Mouse (Mus musculus): ENCODE data around the gene Hpse2. TPM values are rescaled to one million over a fixed set of nuclear protein-coding genes. Genes with fewer than 3 reads are reported as not detected.

Gene Hpse2
- total RNA-seq, 2 experiments from 2014 or later, result 0.53 to 0.57 TPM

DNA sequence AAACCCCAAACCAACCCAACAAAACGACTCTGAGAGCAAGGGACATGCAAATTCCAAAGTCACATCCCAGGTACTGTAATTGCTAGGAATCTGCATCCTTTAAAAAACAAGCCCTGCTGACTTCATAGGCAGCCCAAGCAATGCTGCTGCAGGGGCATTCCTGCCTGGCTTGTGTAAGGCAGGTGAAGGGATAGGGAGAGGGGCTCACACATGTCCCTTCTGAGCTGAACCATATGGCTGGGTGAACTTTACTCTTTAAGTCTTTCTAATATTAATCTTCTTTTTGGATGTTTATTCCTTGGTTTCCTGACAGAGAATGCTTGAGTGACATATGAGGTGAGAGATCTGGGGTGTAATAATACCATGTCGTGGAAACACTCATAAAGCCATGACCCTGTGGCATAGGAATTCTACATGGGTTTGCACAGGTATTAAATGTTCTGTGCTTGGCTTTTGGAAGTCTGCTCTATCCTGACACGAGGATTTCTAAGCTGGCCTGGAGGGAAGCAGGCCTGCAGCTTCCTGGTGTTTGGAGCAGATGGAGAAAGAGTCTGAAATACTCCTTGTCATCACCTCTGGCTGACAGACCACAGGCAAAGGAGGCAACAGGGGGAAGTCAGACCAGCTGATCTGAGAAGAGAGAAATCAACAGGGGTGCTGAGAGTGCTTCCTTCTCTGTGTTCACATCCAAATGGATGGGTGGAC is 519.0 kb downstream of the Hpse2 start:
- intact Hi-C loops (cut with DNase I), result no loop called here
- DNase-seq, result peak; percentile 61 to 73

DNA sequence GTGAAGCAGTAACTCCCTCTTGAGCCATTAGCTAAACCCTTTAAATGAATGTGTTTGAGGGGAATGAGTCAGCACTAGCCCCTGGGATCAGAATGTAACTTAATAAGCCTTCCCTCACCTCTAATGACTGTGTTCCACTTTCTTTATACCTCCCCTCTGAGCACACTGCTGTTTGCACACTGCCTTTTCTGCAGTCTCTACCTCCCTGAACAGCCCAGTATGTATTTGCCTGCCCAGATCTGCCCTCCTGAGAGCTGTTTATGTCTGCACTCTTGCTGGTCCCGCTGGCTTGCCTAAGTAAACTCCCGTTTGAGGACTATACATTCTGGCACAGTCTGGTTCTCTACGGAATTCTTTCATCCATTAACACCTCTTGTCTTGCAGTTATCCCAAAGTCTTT is 525.1 kb downstream of the Hpse2 start:
- DNase-seq, result no peak
- intact Hi-C loops (cut with DNase I), result no loop called here

DNA sequence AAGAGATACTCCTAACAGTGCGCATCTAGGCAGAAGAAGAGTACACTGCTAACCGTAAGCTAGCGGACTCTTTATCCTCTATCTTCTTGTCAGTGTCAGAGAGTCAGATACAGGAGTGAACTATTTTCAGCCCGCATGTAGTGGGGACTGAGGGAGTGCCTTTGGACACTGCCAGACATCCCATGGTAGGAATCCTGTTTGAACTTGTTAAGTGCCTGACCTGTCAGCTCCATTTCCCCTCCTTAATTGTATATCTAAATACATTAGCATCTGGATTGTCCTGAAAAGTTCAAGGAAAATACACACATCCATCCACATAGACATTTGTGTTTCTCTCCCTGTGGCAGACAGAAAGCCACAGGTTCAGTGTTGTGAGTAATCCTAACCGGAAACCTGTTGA is 531.1 kb downstream of the Hpse2 start:
- DNase-seq, result no peak
- intact Hi-C loops (cut with DNase I), result no loop called here

DNA sequence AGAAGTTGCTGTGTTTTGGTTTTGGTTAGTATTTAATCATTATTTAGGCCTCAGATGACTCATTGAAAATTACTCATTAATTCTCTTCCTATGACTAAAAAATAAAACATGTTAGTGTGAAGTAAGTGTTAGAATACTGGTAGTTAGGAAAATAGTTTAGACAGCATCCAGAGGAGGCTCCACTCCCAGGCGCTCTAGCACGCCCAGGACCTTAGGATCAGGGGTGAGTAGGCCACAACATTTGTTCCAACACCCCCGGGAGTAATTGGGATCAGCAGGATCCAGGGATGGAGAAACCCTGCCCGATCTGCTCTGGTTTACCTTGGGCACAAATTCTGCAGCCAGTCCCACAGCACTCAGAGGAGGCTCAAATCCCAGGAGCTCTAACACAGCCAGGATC is 532.5 kb downstream of the Hpse2 start:
- no peak for DNase-seq
- intact Hi-C loops (cut with DNase I), result no loop called here

DNA sequence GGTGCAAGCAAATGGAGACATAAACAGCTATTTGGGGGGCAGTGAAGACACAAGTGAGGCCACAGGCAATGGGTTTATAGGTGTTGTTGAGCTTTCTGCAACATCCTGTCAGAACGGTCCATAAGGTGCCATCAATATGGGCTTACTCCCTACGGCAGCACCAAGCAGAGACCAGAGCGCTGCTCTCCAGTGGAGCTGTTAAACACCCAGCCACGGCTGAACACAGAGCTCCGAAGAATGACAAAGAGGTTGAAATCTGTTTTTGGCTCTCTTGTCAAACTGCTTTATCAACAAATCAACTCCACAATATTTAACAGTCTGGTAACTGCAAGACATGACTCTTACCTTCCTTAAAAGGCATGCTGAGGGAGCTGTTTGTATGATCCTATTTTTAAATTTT is 537.7 kb downstream of the Hpse2 start:
- intact Hi-C loops (cut with DNase I), result no loop called here
- DNase-seq, result no peak

DNA sequence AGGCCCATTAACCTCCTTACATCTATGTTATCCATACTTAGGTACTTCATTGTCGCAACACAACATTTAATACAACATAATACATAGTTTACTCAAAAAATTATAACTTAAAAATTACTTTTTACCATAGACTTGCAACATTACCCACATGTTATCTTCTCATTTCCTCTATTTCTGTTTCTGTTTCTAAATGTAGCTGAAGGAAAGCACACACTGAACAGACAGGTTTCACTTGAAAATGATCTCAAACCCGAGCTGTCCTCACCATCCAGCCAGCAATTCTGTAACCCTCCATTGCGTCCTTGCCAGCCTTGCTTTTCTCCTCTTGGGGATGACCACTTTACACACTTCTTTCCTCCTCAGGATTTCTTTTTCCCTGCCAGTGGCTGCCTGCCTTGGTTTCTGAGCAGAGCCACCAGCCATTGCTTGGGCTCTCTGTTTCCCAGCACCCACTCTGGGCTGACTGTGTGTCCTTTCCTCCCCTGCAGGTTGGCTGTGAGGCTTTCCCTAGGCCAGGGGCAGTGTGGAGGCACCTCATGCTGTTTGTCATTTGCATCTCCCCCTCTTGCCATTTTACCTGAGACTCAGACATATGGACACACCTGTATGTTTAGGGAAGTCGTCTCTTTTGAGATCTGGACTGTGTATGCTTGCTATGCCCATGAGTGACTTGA is 548.4 kb downstream of the Hpse2 start:
- no peak for DNase-seq
- intact Hi-C loops (cut with DNase I), result no loop called here

DNA sequence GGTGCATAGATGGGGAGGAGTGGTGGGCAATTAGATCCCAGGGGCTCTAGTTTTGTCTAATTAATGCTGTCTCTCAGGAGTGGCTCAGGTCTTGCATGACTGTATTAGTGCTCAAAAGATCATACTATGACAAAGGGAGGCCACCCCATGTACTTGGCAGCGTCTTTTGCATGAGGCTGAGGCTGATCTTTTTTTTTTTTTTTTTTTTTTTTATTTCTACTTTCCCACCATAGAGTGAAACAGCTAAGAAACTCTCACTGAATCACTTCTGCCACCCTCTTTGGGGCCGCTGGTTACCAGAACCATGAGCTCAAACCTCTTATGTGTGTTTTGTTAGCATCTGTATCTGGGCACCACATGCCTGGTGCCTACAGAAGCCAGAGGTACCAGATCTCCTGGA is 549.0 kb downstream of the Hpse2 start:
- intact Hi-C loops (cut with DNase I), result no loop called here
- DNase-seq, result no peak

DNA sequence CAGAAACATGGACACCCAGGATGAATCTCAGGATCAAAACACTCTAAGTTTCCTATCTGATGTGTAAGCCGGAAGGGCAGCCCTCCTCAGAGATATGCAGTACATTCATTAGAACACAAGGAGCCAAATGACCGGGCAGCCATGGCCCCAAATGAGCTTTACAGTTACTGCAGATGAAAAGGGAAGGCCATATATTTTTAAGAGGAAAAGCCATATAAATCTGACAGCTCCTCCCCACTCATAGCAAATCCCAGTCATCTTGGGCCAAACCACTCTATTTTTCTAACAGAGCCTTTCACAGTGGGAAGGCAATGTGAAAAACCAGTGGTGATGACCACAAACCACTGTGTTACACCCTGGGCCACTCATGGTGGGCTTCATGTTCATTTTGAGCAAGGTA is 549.9 kb downstream of the Hpse2 start:
- intact Hi-C loops (cut with DNase I), result no loop called here
- DNase-seq, result no peak

DNA sequence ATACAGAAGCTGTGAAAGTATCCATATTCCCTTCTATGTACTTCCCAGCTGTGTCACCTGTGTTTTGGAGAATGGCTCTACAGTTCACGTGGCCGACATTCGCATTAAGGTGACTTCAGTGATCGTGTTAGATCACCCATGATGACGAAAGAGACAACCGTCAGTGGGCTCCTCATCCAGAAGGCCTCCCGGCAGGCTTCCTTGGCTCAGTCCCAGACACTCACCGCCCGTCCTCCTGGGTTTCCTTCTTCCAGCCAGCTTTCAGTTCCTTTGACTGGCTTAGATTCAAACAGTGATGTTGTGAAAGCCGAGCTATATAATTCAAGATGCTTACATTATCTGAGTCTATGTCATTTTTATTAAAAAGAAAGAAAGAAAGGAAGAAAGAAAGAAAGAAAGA is 550.6 kb downstream of the Hpse2 start:
- DNase-seq, result no peak
- intact Hi-C loops (cut with DNase I), result no loop called here

DNA sequence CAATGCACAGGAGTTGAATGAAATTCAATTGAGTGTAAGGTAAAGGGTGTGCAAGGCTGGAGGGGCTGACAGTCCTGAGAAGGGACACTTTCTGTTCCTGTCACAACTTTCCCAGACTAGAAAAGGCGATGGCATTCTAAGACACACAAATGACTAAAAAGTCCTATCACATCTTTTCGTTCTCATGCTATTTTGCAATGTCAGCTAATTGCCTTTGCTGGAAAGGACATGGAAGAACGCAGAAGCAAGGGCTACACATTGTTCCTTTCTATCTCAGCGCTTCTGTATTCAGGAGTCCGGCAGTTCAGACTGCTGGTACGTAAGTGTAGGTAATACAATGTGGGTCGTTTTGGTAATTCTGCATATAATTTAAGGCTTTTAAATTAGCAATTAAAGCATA is 555.0 kb downstream of the Hpse2 start:
- intact Hi-C loops (cut with DNase I), result no loop called here
- no peak for DNase-seq

DNA sequence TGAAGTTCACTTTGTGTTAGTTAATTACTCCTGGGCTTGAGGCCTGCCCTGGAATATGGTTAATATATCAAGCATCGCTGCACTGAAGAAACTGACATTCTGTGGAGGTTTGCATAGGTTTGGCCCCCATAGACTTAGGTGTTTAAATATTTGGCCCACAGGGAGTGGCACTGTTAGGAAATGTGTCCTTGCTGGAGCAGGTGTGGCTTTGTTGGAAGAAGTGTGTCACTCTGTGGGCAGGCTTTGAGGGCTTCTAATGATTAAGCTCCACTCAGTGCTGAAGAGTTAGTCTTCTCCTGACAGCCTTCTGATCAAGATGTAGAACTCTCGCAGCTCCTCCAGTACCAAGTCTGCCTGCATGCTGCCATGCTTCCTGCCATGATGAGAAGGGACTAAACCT is 555.9 kb downstream of the Hpse2 start:
- no peak for DNase-seq
- intact Hi-C loops (cut with DNase I), result no loop called here

DNA sequence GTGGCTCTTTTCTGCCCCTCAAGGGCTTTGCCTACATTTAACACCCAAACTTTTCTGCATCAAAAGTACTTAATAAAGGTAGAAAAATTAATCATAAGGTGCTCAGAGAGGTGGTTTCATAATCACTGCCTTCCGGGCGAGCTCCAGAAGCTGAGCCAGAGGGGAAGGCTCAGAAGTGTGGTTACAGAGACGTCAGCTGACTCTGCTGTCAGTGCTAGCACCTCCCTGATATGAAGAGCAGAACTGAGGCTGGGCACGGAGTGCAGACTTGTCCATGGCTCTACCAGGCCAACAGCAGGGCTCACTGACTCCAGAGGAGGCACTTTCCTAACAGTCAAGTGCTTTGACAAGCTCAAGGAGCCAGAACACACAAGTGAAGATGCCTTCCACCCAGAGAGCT is 559.0 kb downstream of the Hpse2 start:
- intact Hi-C loops (cut with DNase I), result no loop called here
- DNase-seq, result no peak

DNA sequence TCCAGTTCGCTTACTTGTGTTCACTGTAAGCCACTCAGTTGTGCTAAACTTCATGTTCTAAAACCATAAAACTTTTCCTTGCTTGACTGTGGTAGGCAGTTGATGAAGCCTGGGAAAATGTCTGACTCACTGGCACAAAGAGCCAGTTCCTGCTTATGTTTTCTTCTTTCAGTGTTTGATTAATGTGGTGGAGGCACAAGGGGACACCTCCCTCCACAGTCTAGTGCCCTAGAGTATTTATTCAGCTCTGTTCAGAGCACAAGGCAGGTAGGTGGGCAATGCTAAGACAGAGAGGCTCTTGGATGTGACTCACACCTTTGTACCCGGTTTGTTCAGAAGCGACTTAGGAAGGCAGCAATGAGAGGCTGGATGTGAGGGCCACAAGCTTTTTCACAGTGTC is 560.3 kb downstream of the Hpse2 start:
- intact Hi-C loops (cut with DNase I), result no loop called here
- DNase-seq, result no peak

DNA sequence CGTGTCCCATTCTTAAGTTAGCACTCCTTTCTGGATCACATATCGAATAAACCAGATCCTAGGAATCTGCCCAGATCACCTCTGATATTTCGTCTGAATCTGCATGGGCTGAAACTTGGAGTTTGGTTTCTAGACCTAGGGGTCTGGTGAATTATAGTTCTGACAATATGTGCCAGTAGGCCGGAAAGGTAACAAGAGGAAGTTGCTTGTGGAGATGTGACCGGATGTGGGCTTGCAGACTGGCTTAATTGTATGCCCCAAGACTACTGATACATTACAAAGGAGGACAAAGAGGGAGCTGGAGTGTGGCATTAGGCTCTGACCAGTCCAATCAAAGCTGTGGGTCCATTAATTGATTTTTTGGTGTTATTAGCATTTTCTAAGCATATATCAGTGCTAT is 568.0 kb downstream of the Hpse2 start:
- intact Hi-C loops (cut with DNase I), result no loop called here
- no peak for DNase-seq

DNA sequence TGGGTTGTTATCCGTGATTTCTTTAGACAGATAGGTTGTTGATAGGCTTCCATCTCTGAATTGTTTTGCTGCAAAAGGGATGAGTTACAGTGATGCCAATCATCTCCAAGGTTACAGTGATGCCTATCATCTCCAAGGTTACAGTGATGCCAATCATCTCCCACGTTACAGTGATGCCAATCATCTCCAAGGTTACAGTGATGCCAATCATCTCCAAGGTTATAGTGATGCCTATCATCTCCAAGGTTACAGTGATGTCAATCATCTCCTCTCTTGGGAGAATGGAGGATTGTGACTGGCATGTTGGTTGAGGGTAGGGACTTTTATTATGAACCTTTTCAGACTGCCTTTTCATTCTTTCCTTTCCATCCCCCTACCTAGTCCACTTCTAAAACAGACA is 570.4 kb downstream of the Hpse2 start:
- intact Hi-C loops (cut with DNase I), result no loop called here
- no peak for DNase-seq

DNA sequence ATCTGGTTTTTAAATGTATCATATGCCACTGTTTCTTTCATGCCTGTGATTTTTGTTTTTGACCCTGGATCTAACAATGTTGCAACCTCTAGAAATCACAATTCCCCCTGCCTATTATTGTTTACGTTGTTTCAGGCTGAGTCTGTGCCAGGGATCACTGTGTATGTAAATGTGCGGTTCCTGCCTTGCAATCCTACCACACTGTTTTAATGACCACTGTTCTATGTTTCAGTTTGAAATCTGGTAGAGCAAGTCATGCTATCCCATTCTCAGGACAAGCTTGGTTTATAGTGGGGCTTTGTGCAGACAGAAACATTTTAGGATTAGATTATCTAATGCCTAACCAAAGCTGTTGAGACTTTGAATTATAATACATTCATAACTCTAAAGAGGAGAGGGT is 571.9 kb downstream of the Hpse2 start:
- intact Hi-C loops (cut with DNase I), result no loop called here

DNA sequence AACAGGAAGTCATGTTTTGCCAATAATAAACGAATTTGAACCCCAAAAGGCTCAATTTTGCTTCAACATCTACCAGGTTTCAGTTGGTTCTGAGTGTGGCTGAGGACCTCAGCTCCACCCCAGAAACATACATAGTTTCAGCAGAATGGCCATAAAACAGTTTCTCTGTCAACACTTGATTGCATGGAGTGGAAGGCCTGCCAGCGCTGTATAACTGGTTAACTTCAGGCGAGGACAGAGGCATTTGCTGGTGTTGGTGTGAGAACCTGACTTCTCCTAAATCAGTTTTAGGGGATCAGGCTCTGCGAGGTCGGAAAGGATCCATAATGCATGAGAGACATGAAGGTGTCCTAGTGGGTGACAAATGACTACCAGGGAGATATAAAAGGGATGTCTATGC is 578.0 kb downstream of the Hpse2 start:
- intact Hi-C loops (cut with DNase I), result no loop called here
- no peak for DNase-seq

More for the DNA sequence above, 571.9 kb downstream of the Hpse2 start:
- no peak for DNase-seq

DNA sequence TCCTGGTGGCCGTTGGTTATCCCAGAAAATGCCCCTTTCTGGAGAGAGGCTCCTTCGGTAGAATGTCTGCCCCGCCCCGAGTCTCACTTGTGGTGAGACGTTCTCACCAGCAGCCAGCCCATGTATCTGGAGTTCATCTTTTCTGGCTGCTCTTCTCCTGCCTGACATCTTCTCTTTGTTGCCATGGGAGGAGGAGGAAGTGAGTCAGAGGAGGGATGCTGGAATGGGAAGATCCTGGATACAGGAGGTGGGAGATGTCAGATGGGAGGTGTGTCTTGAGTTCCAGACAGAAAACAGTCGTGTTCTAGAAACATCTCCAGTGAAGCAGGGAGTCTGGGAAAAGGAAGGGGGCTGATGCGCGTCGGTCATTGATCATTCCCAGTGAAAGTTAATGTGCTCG is 578.7 kb downstream of the Hpse2 start:
- intact Hi-C loops (cut with DNase I), result no loop called here
- DNase-seq, result no peak

DNA sequence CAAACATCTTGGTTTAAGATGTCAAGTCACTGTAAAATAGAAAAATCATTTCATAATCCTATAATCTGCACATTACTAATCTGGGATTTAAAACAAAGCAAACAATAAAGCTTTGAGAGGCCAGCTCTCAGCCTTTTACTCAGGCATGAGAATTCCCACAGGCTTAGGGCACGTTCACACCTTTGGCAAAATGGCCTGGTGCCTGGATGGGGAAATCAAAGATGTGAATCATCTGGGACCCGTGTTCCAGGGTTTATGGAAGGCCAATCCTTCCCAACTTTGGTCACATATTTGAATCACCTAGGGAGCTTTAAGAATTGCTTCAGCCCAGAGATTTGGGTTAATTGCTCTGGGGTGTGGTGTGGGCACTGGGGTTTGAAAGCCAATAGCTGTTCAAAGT is 590.3 kb downstream of the Hpse2 start:
- DNase-seq, result no peak
- intact Hi-C loops (cut with DNase I), result loop anchor here (5.0 kb wide), 1 partner anchor 679 kb away; no protein-coding TSS in a partner anchor

DNA sequence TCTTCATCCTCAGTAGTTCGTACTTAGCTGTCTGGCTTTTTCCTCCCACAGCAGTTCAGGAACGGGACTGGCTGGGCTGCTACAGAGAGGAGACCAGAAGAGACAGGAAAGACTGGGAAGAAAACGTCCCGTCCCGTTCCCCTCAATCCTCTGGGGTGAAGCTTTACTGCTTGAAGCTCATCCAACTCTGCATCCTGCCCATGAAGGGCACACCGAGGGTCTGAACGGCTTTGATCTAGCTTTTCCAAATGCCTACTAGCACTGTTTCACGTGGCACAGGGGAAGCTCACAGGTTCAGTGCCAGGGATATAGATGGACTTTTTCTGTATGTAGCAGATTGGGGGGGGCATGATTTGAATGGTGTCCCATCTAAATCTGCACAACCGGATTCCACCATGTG is 592.4 kb downstream of the Hpse2 start:
- no peak for DNase-seq
- intact Hi-C loops (cut with DNase I), result loop anchor here (1.0 to 5.0 kb wide), 4 partner anchors 231 to 682 kb away; no protein-coding TSS in a partner anchor

DNA sequence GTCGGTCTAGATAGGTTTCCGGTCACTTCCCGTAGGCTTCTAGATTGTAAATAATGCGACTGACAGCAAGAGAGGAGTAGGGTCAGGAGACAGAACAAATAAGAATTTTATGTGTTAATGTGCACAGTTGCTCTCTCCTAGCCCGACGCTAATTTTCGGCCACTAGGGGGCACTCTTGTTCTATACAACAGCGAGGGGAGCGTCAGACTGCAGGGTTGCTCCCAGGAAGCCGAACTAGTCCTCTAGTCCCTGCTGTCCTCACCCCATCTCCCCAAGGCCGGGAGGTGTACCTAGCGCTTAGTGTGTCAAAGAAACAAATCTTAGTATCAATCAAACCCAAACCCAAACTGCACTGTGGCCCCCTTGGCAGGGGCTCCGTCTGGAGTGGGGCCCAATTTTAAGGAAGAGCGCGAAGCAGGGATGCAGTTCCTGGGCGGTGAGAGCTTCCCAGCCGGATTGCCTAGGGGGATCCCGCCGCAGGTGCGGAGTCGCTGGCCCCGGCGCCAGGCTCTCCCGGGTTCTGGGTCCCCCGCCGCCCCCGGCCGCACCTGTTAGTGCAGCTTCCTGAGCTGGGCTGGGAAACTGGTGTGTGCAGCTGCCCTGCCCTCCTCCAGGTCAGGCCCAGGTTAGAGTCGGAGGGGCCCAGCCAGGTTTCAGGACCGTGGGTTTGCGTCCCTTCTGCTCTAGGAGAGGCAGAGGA is 593.1 kb downstream of the Hpse2 start:
- peak; percentile 88 to 95 for DNase-seq
- intact Hi-C loops (cut with DNase I), result loop anchor here (1.0 to 5.0 kb wide), 4 partner anchors 232 to 682 kb away; no protein-coding TSS in a partner anchor

DNA sequence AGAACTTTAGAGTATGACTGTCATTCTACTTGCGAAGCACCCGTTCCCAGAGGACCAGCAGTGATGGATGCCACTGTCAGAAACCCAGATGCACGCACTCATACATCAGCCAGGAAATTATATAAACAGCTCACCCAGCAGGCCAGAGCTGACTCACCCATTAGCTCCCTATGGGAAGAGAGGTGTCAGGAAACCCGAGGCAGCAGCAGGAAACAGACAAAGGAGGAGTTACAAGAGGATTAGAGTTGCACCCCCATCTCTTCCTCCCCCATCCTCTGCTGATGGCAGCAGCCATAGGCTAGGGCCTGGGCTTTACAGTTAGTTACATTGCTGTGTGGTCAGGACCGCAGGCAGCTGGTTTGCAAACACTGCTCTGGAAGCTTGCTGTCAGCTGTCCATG is 599.8 kb downstream of the Hpse2 start:
- intact Hi-C loops (cut with DNase I), result no loop called here
- DNase-seq, result peak in 1 of 2 experiments; percentile 12

Data from heart, postnatal 10 days (tissue).